Mouse (Mus musculus) limb, embryonic 14.5 days (tissue): ENCODE results near the gene Optc. TPM values are rescaled to one million over a fixed set of nuclear protein-coding genes. Genes with fewer than 3 reads are reported as not detected.

Experiments used
- ATAC-seq: fragments of 200-750 bp; cut with Nextera tagmentation; 2 replicates; pipeline ENCODE4 v1.8.0; 2017; ENCODE audit warnings: low read depth, moderate number of reproducible peaks, moderate TSS enrichment; ENCODE audit not compliant: low FRiP score
- DNase-seq: peaks from one replicate; pipeline ENCODE4 v3.0.0-alpha.2; 2015; ENCODE audit warnings: low spot score
- H3K27ac ChIP-seq: fragments of 300-500 bp; sonication (generic); replicated peaks from 2 replicates; pipeline ENCODE4 v1.5.1; 2014; ENCODE audit warnings: low read depth, mild to moderate bottlenecking, low read length, moderate library complexity, mixed read lengths
- H3K27me3 ChIP-seq: fragments of 300-500 bp; sonication (generic); 2 replicates; pipeline ENCODE4 v1.6.1; 2014; ENCODE audit warnings: low read length, mixed read lengths; ENCODE audit not compliant: control insufficient read depth, insufficient read depth
- H3K36me3 ChIP-seq: fragments of 300-500 bp; sonication (generic); 2 replicates; pipeline ENCODE4 v1.6.1; 2014; ENCODE audit warnings: mild to moderate bottlenecking, low read length, moderate library complexity, mixed read lengths; ENCODE audit not compliant: control insufficient read depth, insufficient read depth
- H3K4me1 ChIP-seq: fragments of 300-500 bp; sonication (generic); 2 replicates; pipeline ENCODE4 v1.6.1; 2014; ENCODE audit warnings: antibody characterized with exemption, low read length, mixed read lengths; ENCODE audit not compliant: control insufficient read depth, insufficient read depth
- H3K4me2 ChIP-seq: fragments of 300-500 bp; sonication (generic); replicated peaks from 2 replicates; pipeline ENCODE4 v1.6.1; 2014; ENCODE audit warnings: low read depth, mild to moderate bottlenecking, low read length, moderate library complexity; ENCODE audit not compliant: severe bottlenecking
- H3K4me3 ChIP-seq: fragments of 300-500 bp; sonication (generic); replicated peaks from 2 replicates; pipeline ENCODE4 v1.5.1; 2014; ENCODE audit warnings: low read length
- H3K9ac ChIP-seq: fragments of 300-500 bp; sonication (generic); 2 replicates; pipeline ENCODE4 v1.6.1; 2014; ENCODE audit warnings: mild to moderate bottlenecking, low read depth, low read length, moderate library complexity; ENCODE audit not compliant: severe bottlenecking
- H3K9me3 ChIP-seq: fragments of 300-500 bp; sonication (generic); 2 replicates; pipeline ENCODE4 v1.6.1; 2016; ENCODE audit warnings: low read length; ENCODE audit not compliant: control insufficient read depth
- POLR2A ChIP-seq: fragments of 200-500 bp; IDR thresholded peaks from 2 replicates; pipeline ENCODE4 v1.8.0; 2012; ENCODE audit warnings: inconsistent platforms, mild to moderate bottlenecking, moderate library complexity, borderline replicate concordance; ENCODE audit not compliant: insufficient read depth, insufficient read length; ENCODE audit errors: extremely low read depth
- WGBS: fragments of 180-500 bp; shearing (Covaris S2); extraction: QIAGEN DNeasy Blood & Tissue Kit; methylation state at CpG from one replicate; pipeline ENCODE4 v1.1.7; 2014; 5-methylcytosine and 5-hydroxymethylcytosine counted together
- polyA plus RNA-seq, 2 experiments: library from polyadenylated mRNA; depleted of rRNA in 1 of 2; stranded (reverse) in 1 of 2; unstranded in 1 of 2; fragments of >200 nt; fragmentation: Nextera tagmentation in 1 of 2; extraction: Ambion mirVana in 1 of 2; gene quantifications; 2 replicates each; pipeline versions ENCODE4 v1.2.1 to v1.2.3; 2012 to 2014

Gene Optc
- polyA plus RNA-seq, 2 experiments = 1.1 to 2.4 TPM

GRCm38 (mm10) chr1:133936169-133936568 is 28.4 kb upstream of the Optc start:
- WGBS = 90% methylated on average over 3 of the region's 3 CpGs
- no peaks in the 10 kb centered on the region for H3K27me3 ChIP-seq

DNA sequence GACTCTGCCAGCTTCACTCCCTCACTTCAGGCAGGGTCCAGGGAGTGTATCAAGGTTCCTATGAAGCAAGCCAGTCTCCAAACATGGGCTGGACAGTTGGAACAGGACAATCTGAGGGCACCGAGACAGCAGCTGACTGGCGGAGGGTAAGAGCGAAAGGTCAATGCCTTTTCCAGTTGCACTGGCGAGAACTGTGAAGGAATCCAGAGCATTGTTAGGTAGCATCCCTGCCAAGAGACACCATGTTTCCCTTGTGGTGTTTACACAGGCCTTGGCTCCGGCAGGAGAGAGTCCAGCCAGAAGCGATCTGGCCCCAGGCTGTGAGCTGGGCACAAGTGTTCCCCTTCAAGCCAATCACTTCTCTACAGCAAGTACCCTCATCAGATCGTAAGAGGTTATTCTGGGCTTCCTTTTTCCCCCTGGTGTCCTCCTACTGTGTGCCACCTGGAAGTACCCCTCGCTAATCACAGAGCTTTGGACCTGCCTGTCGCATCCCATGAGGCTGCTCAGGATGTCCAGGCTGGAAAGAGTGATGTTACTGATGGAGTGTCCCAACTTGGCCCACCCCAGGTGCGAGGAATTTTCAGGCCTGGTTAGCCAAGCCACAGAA is 26.7 kb upstream of the Optc start:
- no peak overlapping the region for H3K27ac ChIP-seq
- no peaks in the 10 kb centered on the region for H3K9me3 ChIP-seq
- no peaks in the 10 kb centered on the region for H3K36me3 ChIP-seq
- H3K9ac ChIP-seq = no peak overlapping the region
- no peaks in the 10 kb centered on the region for H3K27me3 ChIP-seq
- no peak for TF ChIP-seq POLR2A
- H3K4me1 ChIP-seq = no peaks in the 10 kb centered on the region
- no peak for DNase-seq
- ATAC-seq = no peak
- 82% methylated on average over 10 of the region's 10 CpGs for WGBS
- H3K4me2 ChIP-seq = no peak overlapping the region
- no peak overlapping the region for H3K4me3 ChIP-seq

More at GRCm38 (mm10) chr1:133936169-133936568, 28.4 kb upstream of the Optc start:
- Histone ChIP-seq H3K36me3 (no peaks in the 10 kb centered on the region), H3K4me2 (no peak overlapping the region), H3K4me1 (peaks cover 2% of the 10 kb centered on the region; the same call in 1 of the 2 replicates), H3K4me3 (no peak overlapping the region), H3K27ac (no peak overlapping the region), H3K9me3 (no peaks in the 10 kb centered on the region), H3K9ac (no peak overlapping the region)
- no peak for ATAC-seq
- no peak for DNase-seq
- TF ChIP-seq POLR2A = no peak

DNA sequence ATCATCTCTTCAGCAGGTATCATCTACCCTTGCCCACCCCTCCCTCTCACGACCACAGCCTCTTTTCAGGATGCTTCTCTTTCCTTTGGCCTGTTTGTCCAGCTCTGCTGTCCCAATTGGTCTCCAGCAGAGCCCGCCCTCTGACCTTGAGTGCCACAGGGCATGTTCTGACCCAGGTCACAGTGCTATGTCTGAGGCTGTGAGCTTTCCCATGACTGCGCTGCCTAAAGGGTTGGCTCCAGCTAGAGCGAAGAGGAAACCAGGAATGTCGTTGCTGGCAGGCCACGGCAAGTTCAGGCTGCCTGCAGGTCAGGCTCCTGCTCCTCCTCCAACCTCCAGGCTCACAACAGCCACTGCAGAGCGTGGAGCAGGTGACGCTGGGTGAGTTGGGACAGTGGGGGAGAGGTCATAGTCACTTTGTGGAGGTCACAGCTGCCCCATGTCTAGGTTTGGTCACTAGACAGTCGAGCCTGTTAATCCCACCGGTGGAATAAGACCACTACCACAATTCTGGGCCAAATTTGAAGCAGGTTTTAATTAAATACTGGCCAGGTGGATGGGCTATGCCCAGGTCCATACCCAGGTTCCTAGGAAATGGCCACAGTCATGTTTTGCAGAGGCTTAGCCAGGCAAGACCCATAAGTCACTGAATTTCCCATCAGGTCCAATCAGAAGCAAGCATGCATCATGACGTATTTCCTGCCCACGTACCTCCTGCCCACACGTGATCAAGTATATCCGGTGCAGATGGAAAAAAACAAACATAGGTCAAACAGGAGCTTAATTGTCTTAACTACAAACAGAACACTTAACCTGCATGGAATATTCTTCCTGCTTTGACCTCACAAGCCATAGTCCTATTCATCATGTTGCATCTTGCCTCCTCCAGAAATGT is 25.7 kb upstream of the Optc start:
- H3K4me3 ChIP-seq = no peak overlapping the region
- H3K36me3 ChIP-seq = no peaks in the 10 kb centered on the region
- H3K27ac ChIP-seq = no peak overlapping the region
- DNase-seq (no peak), ATAC-seq (no peak)
- H3K9me3 ChIP-seq = no peaks in the 10 kb centered on the region
- no peak overlapping the region for H3K4me2 ChIP-seq
- no peaks in the 10 kb centered on the region for H3K4me1 ChIP-seq
- H3K9ac ChIP-seq = no peak overlapping the region
- 52% methylated on average over 14 of the region's 14 CpGs for WGBS
- H3K27me3 ChIP-seq = no peaks in the 10 kb centered on the region
- no peak for TF ChIP-seq POLR2A

DNA sequence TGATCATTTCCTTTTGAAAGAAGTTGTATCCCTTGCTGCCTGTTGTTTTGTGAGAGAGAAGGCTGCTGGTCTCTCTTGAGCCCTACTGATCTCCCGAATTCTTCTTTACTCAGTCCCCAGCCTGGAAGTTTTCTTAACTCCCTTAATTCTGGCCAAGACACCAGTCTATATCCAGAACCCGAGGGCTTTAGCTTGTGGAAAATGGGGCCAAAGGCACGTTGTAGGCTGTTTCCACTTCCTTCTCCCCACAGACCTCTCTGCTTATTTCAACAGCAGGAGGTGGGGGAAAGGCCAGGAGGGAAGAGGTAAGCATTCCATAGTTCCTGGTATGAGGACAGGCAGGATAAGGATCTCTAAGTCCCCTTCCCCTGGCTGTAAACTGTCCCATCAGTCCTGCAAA is 22.2 kb upstream of the Optc start:
- TF ChIP-seq POLR2A = no peak
- no peak for ATAC-seq
- WGBS = 54% methylated on average over 3 of the region's 3 CpGs

DNA sequence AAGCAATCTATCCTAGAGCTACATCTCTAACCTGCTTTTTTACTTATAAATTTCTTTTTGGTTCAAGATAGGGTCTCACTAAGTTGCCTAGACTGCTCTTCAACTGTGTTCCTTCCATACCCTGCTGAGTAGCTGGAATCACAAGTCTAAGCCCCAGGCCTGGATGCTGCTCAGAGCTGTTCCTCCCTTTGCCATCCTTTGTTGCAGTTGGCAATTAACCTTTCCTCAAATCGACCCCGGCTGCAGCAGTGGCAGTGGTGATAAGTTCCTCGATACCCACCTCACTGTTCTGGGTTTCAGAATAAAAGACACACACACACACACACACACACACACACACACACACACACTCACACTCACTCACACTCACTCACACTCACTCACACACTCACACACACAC is 17.4 kb upstream of the Optc start:
- Histone ChIP-seq H3K9ac (no peak overlapping the region), H3K9me3 (no peaks in the 10 kb centered on the region), H3K4me1 (peaks cover 17% of the 10 kb centered on the region), H3K36me3 (no peaks in the 10 kb centered on the region), H3K27me3 (no peaks in the 10 kb centered on the region), H3K27ac (no peak overlapping the region), H3K4me3 (no peak overlapping the region), H3K4me2 (no peak overlapping the region)
- WGBS = 93% methylated on average over 3 of the region's 3 CpGs
- TF ChIP-seq POLR2A = no peak
- DNase-seq (no peak), ATAC-seq (no peak)

More for the DNA sequence above, 22.2 kb upstream of the Optc start:
- Histone ChIP-seq H3K4me2 (no peak overlapping the region), H3K4me1 (no peaks in the 10 kb centered on the region), H3K27me3 (no peaks in the 10 kb centered on the region), H3K9me3 (no peaks in the 10 kb centered on the region), H3K27ac (no peak overlapping the region), H3K9ac (no peak overlapping the region), H3K36me3 (no peaks in the 10 kb centered on the region), H3K4me3 (no peak overlapping the region)
- DNase-seq = no peak
